Mouse (Mus musculus): ENCODE results near the gene Abcb9. TPM values are rescaled to one million over a fixed set of nuclear protein-coding genes. Genes with fewer than 3 reads are reported as not detected.

Gene Abcb9
- total RNA-seq, 2 experiments from 2014 or later: 27.0 to 31.7 TPM

DNA sequence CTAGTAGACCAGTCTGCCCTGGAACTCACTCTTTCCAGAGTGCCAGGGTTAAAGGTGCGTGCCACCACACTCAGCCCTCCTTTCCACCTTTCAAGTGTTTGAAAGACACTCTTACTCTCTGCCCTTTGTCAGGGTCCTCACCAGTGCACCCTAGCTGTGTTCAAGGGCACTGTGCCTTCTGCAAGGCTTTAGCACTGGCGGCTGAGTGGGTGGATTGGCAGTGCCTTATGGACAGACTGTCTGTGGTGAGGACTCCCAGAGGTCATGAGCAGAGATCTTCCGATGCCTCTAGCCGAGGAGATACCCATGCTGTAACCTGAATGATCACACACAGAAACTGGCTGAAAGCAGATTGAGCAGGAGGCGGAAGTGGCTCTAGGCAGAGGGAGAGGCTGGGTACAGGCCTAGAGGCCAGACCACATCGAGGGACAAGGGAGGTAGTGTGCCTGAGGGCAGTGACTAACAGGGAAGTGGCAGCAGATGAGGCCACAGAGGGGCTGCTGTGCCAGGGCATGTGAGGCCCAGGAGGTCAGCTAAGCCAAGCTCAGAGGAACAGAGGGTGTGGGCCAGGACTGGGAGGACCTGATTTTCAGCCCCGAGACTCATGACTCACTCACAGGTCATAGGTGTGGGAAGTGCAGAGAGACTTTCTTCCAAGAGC is 48.7 kb downstream of the Abcb9 start:
- Histone ChIP-seq H3K27ac (peak overlapping the region; percentile 61), H3K4me3 (no peak overlapping the region)
- no peak; the same call in 1 of the 2 replicates for TF ChIP-seq CTCF (conservative IDR thresholded peaks at IDR 0.05)
- no peak for DNase-seq (ENCODE audit: low spot score in 2 of 2)

DNA sequence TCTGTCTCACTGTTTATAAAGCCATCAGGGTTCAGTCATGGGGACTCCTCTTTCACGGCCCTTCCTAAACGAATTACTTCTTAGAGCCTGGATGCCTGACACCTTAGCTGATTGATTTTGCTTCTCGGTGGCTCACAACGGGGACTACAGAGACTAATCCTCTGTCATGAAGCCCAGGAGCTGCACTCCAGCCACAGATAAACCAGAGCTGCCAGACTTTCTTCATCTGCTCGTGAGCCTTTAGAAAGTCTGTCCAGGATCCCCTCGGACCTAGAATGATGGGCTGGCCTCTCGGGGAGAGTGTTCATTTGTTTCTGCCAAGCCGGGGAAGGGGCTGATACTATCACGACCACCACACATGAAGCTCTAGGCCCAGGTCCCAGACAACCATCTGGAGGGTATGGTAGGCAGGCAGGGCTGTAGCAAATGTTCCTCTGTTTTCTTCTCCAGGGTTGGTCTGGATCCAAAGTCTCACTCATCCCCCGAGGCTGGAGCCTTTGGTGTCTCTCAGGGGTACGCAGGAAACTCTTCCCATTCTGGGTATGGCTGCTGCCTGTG is 50.1 kb downstream of the Abcb9 start:
- H3K27ac ChIP-seq: peak overlapping the region; percentile 77
- TF ChIP-seq CTCF (conservative IDR thresholded peaks at IDR 0.05): no peak
- H3K4me3 ChIP-seq: no peak overlapping the region
- no peak for DNase-seq (ENCODE audit: low spot score in 2 of 2)

DNA sequence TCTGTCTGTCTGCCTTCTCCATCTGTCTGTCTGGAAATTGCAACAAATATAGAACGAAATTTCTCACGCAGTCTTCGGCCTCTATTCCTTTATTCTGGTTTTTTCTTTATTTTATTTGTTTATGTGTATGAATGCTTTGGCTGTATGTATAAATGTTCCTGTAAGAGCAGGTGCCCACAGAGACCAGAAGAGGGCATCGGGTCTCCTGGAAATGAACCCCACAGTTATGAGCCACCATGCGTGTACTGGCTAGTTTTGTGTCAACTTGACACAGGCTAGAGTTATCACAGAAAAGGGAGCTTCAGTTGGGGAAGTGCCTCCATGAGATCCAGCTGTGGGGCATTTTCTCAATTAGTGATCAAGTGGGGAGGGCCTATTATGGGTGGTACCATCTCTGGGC is 51.6 kb downstream of the Abcb9 start:
- TF ChIP-seq CTCF (conservative IDR thresholded peaks at IDR 0.05): peak; percentile 31
- no peak for DNase-seq (ENCODE audit: low spot score in 2 of 2)
- Histone ChIP-seq H3K4me3 (no peak overlapping the region), H3K27ac (peak overlapping the region; percentile 83)

DNA sequence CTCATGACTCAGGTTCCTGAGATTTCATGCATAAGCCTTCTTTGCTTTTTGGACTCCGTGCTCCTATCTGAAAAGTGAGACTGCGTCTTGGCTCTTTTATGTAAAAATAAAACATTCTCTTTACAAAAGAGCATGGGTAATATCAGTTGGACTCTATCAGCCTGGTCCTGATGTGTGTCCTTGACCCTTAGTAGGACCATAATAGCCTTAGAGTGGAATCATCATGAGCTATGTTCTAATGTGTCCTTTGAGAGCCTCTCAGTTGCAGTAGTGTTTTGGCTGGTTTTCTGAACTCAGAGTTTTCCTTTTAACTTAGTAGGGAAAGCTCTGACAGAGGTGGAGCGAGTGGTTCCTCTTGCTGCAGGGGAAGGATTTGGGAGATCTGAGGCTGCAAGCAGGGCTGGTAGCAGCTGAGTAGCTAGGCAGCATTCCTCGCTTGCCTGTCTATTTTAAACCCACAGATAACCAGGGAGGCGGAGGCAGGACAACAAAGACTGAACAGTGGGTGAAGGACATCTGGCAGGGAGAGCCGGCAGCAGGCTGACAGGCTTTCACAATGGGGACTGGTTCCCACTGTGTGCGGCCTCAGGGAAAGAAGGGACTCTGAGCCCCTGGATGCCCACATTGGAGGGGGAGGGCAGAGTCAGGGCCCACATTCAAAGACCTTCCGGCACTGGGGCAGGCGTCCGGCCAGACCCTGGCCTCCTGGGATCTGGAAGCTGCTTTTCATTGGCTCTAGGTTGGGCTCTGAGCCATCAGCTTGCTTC is 52.2 kb downstream of the Abcb9 start:
- TF ChIP-seq CTCF (conservative IDR thresholded peaks at IDR 0.05): no peak
- H3K27ac ChIP-seq: peak overlapping the region; percentile 83
- peak; percentile 87 to 91 for DNase-seq (ENCODE audit: low spot score in 2 of 2)
- no peak overlapping the region for H3K4me3 ChIP-seq

DNA sequence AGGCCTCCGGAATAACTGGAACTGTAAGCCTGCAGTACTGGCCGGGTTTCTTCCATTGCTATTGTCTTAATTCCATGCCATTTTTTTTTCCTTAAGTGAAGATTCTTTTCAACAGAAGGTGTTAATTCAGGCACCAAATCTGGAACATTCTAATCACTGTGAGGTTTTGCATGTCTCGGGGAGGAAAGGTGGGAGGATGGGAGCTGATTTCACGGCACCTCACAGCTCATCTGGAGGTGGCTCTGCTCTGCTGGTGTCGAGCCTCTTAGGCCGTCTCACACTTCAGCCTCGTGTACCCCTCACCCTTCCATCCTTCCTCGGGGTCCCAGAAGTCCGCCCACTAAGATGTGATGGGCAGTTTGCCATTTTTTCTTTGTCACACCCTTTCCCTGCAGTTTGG is 54.5 kb downstream of the Abcb9 start:
- H3K4me3 ChIP-seq: no peak overlapping the region
- DNase-seq (ENCODE audit: low spot score in 2 of 2): no peak
- TF ChIP-seq CTCF (conservative IDR thresholded peaks at IDR 0.05): no peak
- no peak overlapping the region for H3K27ac ChIP-seq

DNA sequence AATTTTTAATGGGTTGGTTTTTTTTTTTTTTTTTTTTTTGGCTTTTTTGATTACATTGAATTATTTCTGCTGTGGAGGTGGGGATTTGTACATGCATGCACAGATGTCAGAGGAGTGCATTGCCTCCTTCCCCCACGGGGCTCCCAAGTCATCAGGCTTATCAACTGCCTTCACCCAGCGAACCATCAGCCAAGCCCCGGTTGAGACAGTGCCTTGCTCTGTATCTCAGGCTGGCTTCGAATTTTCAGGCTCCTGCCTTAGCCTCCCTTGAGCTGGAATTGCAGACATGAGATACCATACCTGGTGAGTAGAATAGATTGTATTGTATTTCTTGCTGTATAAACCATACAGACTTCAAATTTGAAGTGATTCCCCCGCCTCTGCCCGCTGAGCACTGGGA is 56.0 kb downstream of the Abcb9 start:
- Histone ChIP-seq H3K4me3 (no peak overlapping the region), H3K27ac (no peak overlapping the region)
- TF ChIP-seq CTCF (conservative IDR thresholded peaks at IDR 0.05): no peak
- DNase-seq (ENCODE audit: low spot score in 2 of 2): no peak

DNA sequence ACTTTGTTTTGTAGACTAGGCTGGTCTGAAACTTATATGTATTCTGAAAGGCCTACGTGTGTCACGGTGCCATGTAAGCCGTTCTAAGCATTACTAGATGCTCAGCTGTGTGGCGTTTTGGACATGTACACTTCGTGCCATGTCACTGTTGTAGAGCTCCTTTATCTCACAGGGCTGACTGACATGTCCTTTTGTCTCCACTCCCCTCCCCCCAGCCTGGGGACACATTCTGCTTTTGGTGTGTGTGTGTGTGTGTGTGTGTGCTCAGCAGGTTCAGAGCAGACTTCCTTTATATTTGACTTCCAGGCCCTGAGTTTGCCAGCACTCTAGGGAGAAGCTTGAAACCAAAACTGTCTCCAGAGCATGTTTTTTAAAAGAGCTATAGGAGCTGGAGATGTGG is 58.8 kb downstream of the Abcb9 start:
- Histone ChIP-seq H3K4me3 (no peak overlapping the region), H3K27ac (no peak overlapping the region)
- DNase-seq (ENCODE audit: low spot score in 2 of 2): no peak
- no peak for TF ChIP-seq CTCF (conservative IDR thresholded peaks at IDR 0.05)

DNA sequence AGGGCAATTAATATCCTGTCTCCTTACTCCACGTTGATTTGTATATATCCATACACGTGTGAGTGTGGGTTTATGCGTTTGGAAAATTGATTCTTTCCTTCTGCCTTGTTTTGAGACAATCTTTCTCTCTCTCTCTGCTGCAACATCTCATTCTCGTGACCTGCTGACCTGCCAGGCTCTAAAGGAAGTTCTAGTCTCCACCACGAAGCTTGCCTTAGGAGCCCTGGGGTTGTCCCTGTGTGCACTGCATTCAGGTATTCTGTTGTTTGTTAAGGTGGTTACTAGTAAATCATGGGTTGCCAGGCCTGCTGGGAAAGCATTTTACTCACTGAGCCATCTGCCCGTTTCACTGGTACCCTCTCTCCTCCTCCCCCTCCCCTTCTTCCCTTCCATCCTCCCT is 59.3 kb downstream of the Abcb9 start:
- no peak for DNase-seq (ENCODE audit: low spot score in 2 of 2)
- no peak overlapping the region for H3K4me3 ChIP-seq
- no peak for TF ChIP-seq CTCF (conservative IDR thresholded peaks at IDR 0.05)
- no peak overlapping the region for H3K27ac ChIP-seq

DNA sequence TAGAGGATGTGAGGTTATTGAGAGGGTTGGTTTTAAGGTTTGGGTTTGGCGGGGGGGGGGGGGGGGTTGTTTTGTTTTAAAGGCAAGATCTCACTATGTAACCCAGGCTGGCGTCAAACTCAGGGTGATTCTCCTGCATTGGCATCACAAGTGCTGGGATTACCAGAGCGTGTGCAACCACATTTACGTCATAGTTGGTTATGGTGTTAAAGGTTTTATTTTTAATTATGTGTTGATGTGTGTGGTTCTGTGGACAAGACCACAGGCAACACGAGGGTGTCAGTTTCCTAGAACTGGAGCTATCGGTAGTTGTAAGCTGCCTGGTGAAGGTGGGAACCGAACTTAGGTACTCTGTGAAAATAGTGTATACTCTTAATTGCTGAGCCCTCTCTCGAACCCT is 59.8 kb downstream of the Abcb9 start:
- TF ChIP-seq CTCF (conservative IDR thresholded peaks at IDR 0.05): no peak
- no peak overlapping the region for H3K4me3 ChIP-seq

DNA sequence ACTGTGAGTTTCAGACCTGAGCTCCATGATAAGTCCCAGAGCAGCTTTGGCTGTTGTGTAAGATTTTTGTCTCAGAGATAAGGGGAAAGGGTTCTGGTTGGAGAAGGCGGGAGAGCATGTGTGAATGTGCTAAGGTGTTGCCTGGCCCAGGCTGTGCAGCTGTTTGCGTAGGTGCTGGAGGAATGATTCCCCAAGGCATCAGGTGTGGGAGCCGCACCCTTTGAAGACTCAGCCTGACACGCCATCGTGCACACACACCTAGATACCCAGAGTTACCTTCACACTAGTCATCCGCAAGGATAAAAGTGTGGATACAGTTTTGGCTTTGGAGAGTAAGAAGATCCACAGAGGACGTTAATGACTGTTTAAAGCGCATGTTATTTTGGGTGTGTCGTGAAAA is 60.2 kb downstream of the Abcb9 start:
- H3K4me3 ChIP-seq: no peak overlapping the region
- TF ChIP-seq CTCF (conservative IDR thresholded peaks at IDR 0.05): no peak
- H3K27ac ChIP-seq: no peak overlapping the region
- no peak for DNase-seq (ENCODE audit: low spot score in 2 of 2)

More for the DNA sequence above, 59.8 kb downstream of the Abcb9 start:
- H3K27ac ChIP-seq: no peak overlapping the region
- no peak for DNase-seq (ENCODE audit: low spot score in 2 of 2)

DNA sequence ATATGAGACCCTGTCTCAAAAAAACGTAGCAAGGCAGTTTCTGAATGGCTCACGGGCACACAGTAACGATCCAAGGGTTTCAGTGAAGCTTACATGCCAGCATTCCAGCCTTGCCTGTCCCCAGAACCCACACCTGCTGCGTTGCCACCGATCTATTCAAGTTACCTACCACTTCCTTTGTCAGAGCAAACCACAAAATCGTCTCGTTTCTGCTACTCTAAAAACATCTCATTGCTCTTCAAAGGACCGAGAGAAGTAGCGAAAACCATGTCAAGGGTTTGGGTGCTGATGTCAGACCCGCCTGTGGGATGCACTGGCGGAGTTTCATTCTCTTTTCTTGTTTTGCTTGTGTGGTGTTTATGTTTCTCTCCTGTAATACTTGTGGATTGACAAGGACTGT is 61.1 kb downstream of the Abcb9 start:
- TF ChIP-seq CTCF (conservative IDR thresholded peaks at IDR 0.05): no peak
- H3K4me3 ChIP-seq: no peak overlapping the region
- no peak overlapping the region for H3K27ac ChIP-seq
- DNase-seq (ENCODE audit: low spot score in 2 of 2): no peak

DNA sequence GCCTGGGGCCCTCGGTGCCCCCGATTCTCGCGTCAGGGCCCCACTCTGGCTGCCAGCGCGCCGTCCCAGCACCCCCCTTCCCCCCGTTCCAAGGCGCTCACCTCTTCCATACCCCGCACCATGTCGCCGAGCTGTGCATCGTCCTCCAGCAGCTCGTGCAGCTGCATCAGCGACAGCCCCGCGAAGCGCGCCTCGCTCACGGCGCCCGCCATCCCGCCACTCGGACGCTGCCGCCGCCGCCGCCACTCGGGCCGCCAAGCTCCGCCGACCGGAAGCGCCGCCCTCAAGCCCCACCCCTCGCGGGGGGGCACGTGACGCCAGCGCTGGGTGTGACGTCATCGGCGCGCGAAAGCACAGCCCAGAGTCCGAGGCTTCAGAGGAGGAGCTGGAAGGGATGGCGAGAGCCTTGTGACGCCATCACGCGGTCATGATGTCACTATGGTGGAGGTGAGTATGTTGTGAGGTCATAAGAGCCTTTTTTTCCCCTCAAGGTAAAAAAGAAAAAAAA is 63.5 kb downstream of the Abcb9 start, which contains the start of gene Vps37b:
Gene Vps37b (minus strand): TSS at position 270 of the 508 bp plus-strand sequence.
- no peak for TF ChIP-seq CTCF (conservative IDR thresholded peaks at IDR 0.05)
- peak within 1 kb of the TSS; percentile 89 for H3K4me3 ChIP-seq
- H3K27ac ChIP-seq: peak within 1 kb of the TSS; percentile 93
- DNase-seq (ENCODE audit: low spot score in 2 of 2): peak; percentile 89 to 95

Data from layer of hippocampus, adult 2 months (tissue).